Mouse (Mus musculus): ENCODE measurements at regions not wholly inside any gene's neighbourhood (a gene's known extent, or its start where the extent isn't known, plus 50 kb on each side); places are given as distances from the start of the nearest gene placed in this dataset.

GRCm38 (mm10) chr16:29706996-29707395 lies 127.9 kb downstream of the Opa1 start:
- no peak for DNase-seq (ENCODE audit: low spot score in 2 of 2)
- intact Hi-C loops (cut with DNase I): no loop called here

GRCm38 (mm10) chr16:29707656-29708055 lies 128.5 kb downstream of the Opa1 start:
- intact Hi-C loops (cut with DNase I): no loop called here
- no peak for DNase-seq (ENCODE audit: low spot score in 2 of 2)

- intact Hi-C loops (cut with DNase I): no loop called here
- DNase-seq (ENCODE audit: low spot score in 2 of 2): no peak
Measured at GRCm38 (mm10) chr16:29709072-29709471, 129.9 kb downstream of the Opa1 start.

GRCm38 (mm10) chr16:29711386-29711785 lies 132.3 kb downstream of the Opa1 start:
- intact Hi-C loops (cut with DNase I): no loop called here
- no peak for DNase-seq (ENCODE audit: low spot score in 2 of 2)

- no peak for DNase-seq (ENCODE audit: low spot score in 2 of 2)
- intact Hi-C loops (cut with DNase I): no loop called here
Measured at GRCm38 (mm10) chr16:29711912-29712681, 133.0 kb downstream of the Opa1 start.

- intact Hi-C loops (cut with DNase I): no loop called here
Measured at GRCm38 (mm10) chr16:29714612-29715127, 135.5 kb downstream of the Opa1 start.

GRCm38 (mm10) chr16:29718965-29719364 lies 139.8 kb downstream of the Opa1 start:
- intact Hi-C loops (cut with DNase I): no loop called here
- no peak for DNase-seq (ENCODE audit: low spot score in 2 of 2)

More at GRCm38 (mm10) chr16:29714612-29715127, 135.5 kb downstream of the Opa1 start:
- DNase-seq (ENCODE audit: low spot score in 2 of 2): peak in 1 of 2 experiments; percentile 57

- no peak for DNase-seq (ENCODE audit: low spot score in 2 of 2)
- intact Hi-C loops (cut with DNase I): no loop called here
Measured at GRCm38 (mm10) chr16:29719571-29720451, 140.7 kb downstream of the Opa1 start.

GRCm38 (mm10) chr16:29725153-29725552 lies 146.0 kb downstream of the Opa1 start:
- intact Hi-C loops (cut with DNase I): no loop called here
- no peak for DNase-seq (ENCODE audit: low spot score in 2 of 2)

GRCm38 (mm10) chr16:29725563-29725962 lies 146.4 kb downstream of the Opa1 start:
- intact Hi-C loops (cut with DNase I): no loop called here
- DNase-seq (ENCODE audit: low spot score in 2 of 2): no peak

GRCm38 (mm10) chr16:29727397-29727796 lies 148.3 kb downstream of the Opa1 start:
- DNase-seq (ENCODE audit: low spot score in 2 of 2): no peak
- intact Hi-C loops (cut with DNase I): no loop called here

GRCm38 (mm10) chr16:29728769-29729481 lies 149.8 kb downstream of the Opa1 start:
- intact Hi-C loops (cut with DNase I): loop anchor here (1.0 kb wide), 1 partner anchor 507 kb away; no protein-coding TSS in a partner anchor
- DNase-seq (ENCODE audit: low spot score in 2 of 2): peak; percentile 81 to 86

- intact Hi-C loops (cut with DNase I): loop anchor here (5.0 to 10.0 kb wide), 4 partner anchors 82 to 575 kb away; no protein-coding TSS in a partner anchor
- no peak for DNase-seq (ENCODE audit: low spot score in 2 of 2)
Measured at GRCm38 (mm10) chr16:29730010-29730409, 150.9 kb downstream of the Opa1 start.

GRCm38 (mm10) chr16:29732889-29733288 lies 153.8 kb downstream of the Opa1 start:
- DNase-seq (ENCODE audit: low spot score in 2 of 2): no peak
- intact Hi-C loops (cut with DNase I): loop anchor here (5.0 to 10.0 kb wide), 4 partner anchors 79 to 572 kb away; no protein-coding TSS in a partner anchor

- intact Hi-C loops (cut with DNase I): loop anchor here (2.0 to 10.0 kb wide), 5 partner anchors 78 to 571 kb away; no protein-coding TSS in a partner anchor
- DNase-seq (ENCODE audit: low spot score in 2 of 2): no peak
Measured at GRCm38 (mm10) chr16:29733847-29734246, 154.7 kb downstream of the Opa1 start.

GRCm38 (mm10) chr16:29734324-29734723 lies 155.2 kb downstream of the Opa1 start:
- intact Hi-C loops (cut with DNase I): loop anchor here (2.0 to 10.0 kb wide), 5 partner anchors 78 to 570 kb away; no protein-coding TSS in a partner anchor
- DNase-seq (ENCODE audit: low spot score in 2 of 2): peak; percentile 72 to 81

- DNase-seq (ENCODE audit: low spot score in 2 of 2): peak; percentile 20 to 34
- intact Hi-C loops (cut with DNase I): loop anchor here (2.0 to 10.0 kb wide), 5 partner anchors 78 to 570 kb away; no protein-coding TSS in a partner anchor
Measured at GRCm38 (mm10) chr16:29734738-29735250, 155.7 kb downstream of the Opa1 start.

GRCm38 (mm10) chr16:29735371-29736008 lies 156.4 kb downstream of the Opa1 start:
- no peak for DNase-seq (ENCODE audit: low spot score in 2 of 2)
- intact Hi-C loops (cut with DNase I): loop anchor here (2.0 to 10.0 kb wide), 2 partner anchors 331 to 569 kb away; no protein-coding TSS in a partner anchor

All from left cerebral cortex, postnatal 14 days (tissue).